Mouse (Mus musculus) CH12.LX (cell line): ENCODE results near the gene Adipor2.

Experiments used
- CTCF ChIP-seq, 2 experiments: IDR thresholded peaks in 1 of 2; conservative IDR thresholded peaks in 1 of 2; 2 replicates each; pipeline ENCODE4 v1.5.1; 2011 to 2012; ENCODE audit warnings: low read depth in 2 of 2, low read length in 2 of 2, improper control_type of control experiment in 1 of 2, inconsistent platforms in 1 of 2, mild to moderate bottlenecking in 1 of 2, moderate library complexity in 1 of 2
- E2F4 ChIP-seq: IDR thresholded peaks from 2 replicates; pipeline ENCODE4 v1.6.1; 2011; ENCODE audit warnings: low read depth, low read length, improper control_type of control experiment; ENCODE audit not compliant: insufficient replicate concordance
- ELF1 ChIP-seq: IDR thresholded peaks from 2 replicates; pipeline ENCODE4 v1.6.1; 2014; ENCODE audit warnings: low read depth, mild to moderate bottlenecking, inconsistent platforms, low read length, improper control_type of control experiment
- EP300 ChIP-seq: IDR thresholded peaks from 2 replicates; pipeline ENCODE4 v1.6.1; 2011; ENCODE audit warnings: low read length, improper control_type of control experiment
- IRF4 ChIP-seq: IDR thresholded peaks from 2 replicates; pipeline ENCODE4 v1.6.1; 2014; ENCODE audit warnings: low read depth, mild to moderate bottlenecking, inconsistent platforms, low read length, improper control_type of control experiment
- MAZ ChIP-seq: IDR thresholded peaks from 2 replicates; pipeline ENCODE4 v1.6.1; 2012; ENCODE audit warnings: low read depth, mild to moderate bottlenecking, inconsistent platforms, low read length, improper control_type of control experiment, moderate library complexity
- MEF2A ChIP-seq: IDR thresholded peaks from 2 replicates; pipeline ENCODE4 v1.6.1; 2014; ENCODE audit warnings: low read depth, mild to moderate bottlenecking, inconsistent platforms, low read length, improper control_type of control experiment, borderline replicate concordance
- NELFE ChIP-seq: IDR thresholded peaks from 2 replicates; pipeline ENCODE4 v1.6.1; 2011; ENCODE audit warnings: low read depth, low read length, improper control_type of control experiment
- POLR2A ChIP-seq: IDR thresholded peaks from 2 replicates; pipeline ENCODE4 v1.6.1; 2011; ENCODE audit warnings: low read depth, mild to moderate bottlenecking, improper control_type of control experiment, low read length
- POLR2AphosphoS2 ChIP-seq: IDR thresholded peaks from 2 replicates; pipeline ENCODE4 v1.6.1; 2011; ENCODE audit warnings: low read depth, low read length, improper control_type of control experiment
- UBTF ChIP-seq: IDR thresholded peaks from 2 replicates; pipeline ENCODE4 v1.6.1; 2012; ENCODE audit warnings: low read depth, mild to moderate bottlenecking, inconsistent platforms, low read length, improper control_type of control experiment, moderate library complexity
- USF1 ChIP-seq: IDR thresholded peaks from 2 replicates; pipeline ENCODE4 v1.6.1; 2014; ENCODE audit warnings: low read depth, mild to moderate bottlenecking, inconsistent platforms, low read length, improper control_type of control experiment
- ZKSCAN1 ChIP-seq: IDR thresholded peaks from 2 replicates; pipeline ENCODE4 v1.6.1; 2012; ENCODE audit warnings: low read depth, inconsistent platforms, low read length, improper control_type of control experiment, borderline replicate concordance
- ZNF384 ChIP-seq: IDR thresholded peaks from 2 replicates; pipeline ENCODE4 v1.6.1; 2012; ENCODE audit warnings: low read depth, low read length, improper control_type of control experiment, inconsistent platforms

GRCm38 (mm10) chr6:119385668-119386067 lies 31.8 kb downstream of the Adipor2 start:
- TF ChIP-seq CTCF (conservative IDR thresholded peaks at IDR 0.05 in 1 of 2, IDR thresholded peaks at IDR 0.05 in 1 of 2; ENCODE audit: low read depth in 2 of 2, low read length in 2 of 2) (peak in 1 of 2 experiments; percentile 39; a peak in 2 of 4 replicates), MAZ (no peak), EP300 (no peak), USF1 (no peak), POLR2A (no peak), ZNF384 (peak; percentile 30; the same call in 1 of the 2 replicates), MEF2A (no peak), UBTF (no peak), POLR2AphosphoS2 (no peak), ZKSCAN1 (no peak), ELF1 (no peak), IRF4 (no peak), NELFE (no peak), E2F4 (no peak)
